Mouse (Mus musculus) urinary bladder, postnatal 14 days (tissue): ENCODE measurements around the gene Rnf186.

Source experiments
- DNase-seq: peaks from one replicate; pipeline ENCODE4 v3.0.0; 2021; ENCODE audit warnings: low spot score

Gene Rnf186

GRCm38 (mm10) chr4:138966866-138967265, at the start of gene Rnf186:
Gene Rnf186, plus strand, starts transcription at chr4:138967112.
- DNase-seq, result peak; percentile 78

- DNase-seq, result no peak
These were observed 49.6 kb upstream of the Rnf186 start for GRCm38 (mm10) chr4:138917282-138917681.

GRCm38 (mm10) chr4:138921254-138922130, 45.4 kb upstream of the Rnf186 start:
- DNase-seq, result no peak

GRCm38 (mm10) chr4:138922131-138922459, 44.8 kb upstream of the Rnf186 start:
- DNase-seq, result peak; percentile 98

GRCm38 (mm10) chr4:138925561-138925960, 41.4 kb upstream of the Rnf186 start:
- DNase-seq, result no peak

GRCm38 (mm10) chr4:138933862-138934261, 33.0 kb upstream of the Rnf186 start:
- DNase-seq, result no peak

- DNase-seq, result no peak
These were observed 32.3 kb upstream of the Rnf186 start for GRCm38 (mm10) chr4:138934456-138935145.

GRCm38 (mm10) chr4:138938495-138939269, 28.2 kb upstream of the Rnf186 start:
- DNase-seq, result peak; percentile 27

- no peak for DNase-seq
These were observed 27.4 kb upstream of the Rnf186 start for GRCm38 (mm10) chr4:138939481-138939880.

- no peak for DNase-seq
These were observed 25.5 kb upstream of the Rnf186 start for GRCm38 (mm10) chr4:138941401-138941800.

- DNase-seq, result peak; percentile 41
These were observed 24.9 kb upstream of the Rnf186 start for GRCm38 (mm10) chr4:138941966-138942365.

- peak; percentile 80 for DNase-seq
These were observed 23.2 kb upstream of the Rnf186 start for GRCm38 (mm10) chr4:138943730-138944129.

GRCm38 (mm10) chr4:138948257-138948656, 18.7 kb upstream of the Rnf186 start:
- DNase-seq, result no peak

- no peak for DNase-seq
These were observed 8.3 kb upstream of the Rnf186 start for GRCm38 (mm10) chr4:138958612-138959011.

- DNase-seq, result no peak
These were observed 7.8 kb upstream of the Rnf186 start for GRCm38 (mm10) chr4:138959120-138959519.

- no peak for DNase-seq
These were observed 7.0 kb upstream of the Rnf186 start for GRCm38 (mm10) chr4:138959926-138960325.

GRCm38 (mm10) chr4:138962719-138963118, 4.2 kb upstream of the Rnf186 start:
- no peak for DNase-seq

- no peak for DNase-seq
These were observed 1.0 kb upstream of the Rnf186 start for GRCm38 (mm10) chr4:138965871-138966270.

GRCm38 (mm10) chr4:138967485-138967884, 573 bp downstream of the Rnf186 start:
- DNase-seq, result no peak

- no peak for DNase-seq
These were observed 2.1 kb downstream of the Rnf186 start for GRCm38 (mm10) chr4:138968772-138969556.

- no peak for DNase-seq
These were observed 2.8 kb downstream of the Rnf186 start for GRCm38 (mm10) chr4:138969736-138970135.

- DNase-seq, result no peak
These were observed 4.5 kb downstream of the Rnf186 start for GRCm38 (mm10) chr4:138971371-138971770.
